ENCODE assay signal across 27 mouse cellular contexts in the genomic region with DNA sequence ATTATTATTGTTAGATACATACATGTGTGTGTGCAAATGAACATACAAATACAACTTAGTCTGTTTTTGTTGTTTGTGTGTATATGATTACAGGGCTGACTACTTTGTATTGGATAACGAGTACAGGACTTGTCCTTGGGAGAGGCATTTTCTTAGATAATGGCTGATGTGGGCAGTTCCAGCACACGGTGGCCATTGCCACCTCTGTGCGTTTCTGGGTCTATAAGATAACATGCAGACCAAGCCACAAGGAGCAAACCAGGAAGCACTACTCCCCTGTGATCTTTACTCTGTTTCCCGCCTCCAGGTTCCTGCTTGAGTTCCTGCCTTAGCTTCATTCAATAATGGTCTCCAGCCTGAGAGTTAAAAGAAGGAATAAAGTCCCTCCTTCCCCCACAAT.
DNase-seq lines count a peak whose midpoint lies in the region; ATAC-seq lines count a peak whose summit lies in the region.
"Had no signal": no experiment of that assay in that cellular context is flagged by ENCODE, and none has a peak within 500 bp of the region (broad histone marks: within the 10 kb centered on the region; RNA-seq: fewer than 3 reads in every experiment).

No protein-coding gene starts in this region.

- 4% methylated on average over 4 of the region's 4 CpGs for WGBS in liver, embryonic 13.5 days (ENCODE audit: insufficient replicate concordance)

- no peaks in the 10 kb centered on the region for H3K27me3 ChIP-seq in liver, embryonic 13.5 days
- H3K27me3 ChIP-seq: embryonic facial prominence, embryonic 13.5 days; heart, embryonic 13.5 days; hindbrain, embryonic 13.5 days; midbrain, embryonic 12.5 days; neural tube, embryonic 12.5 days; Patski had no signal

- ATAC-seq in erythroid progenitor cell, adult 5-6 weeks (replicated peaks; ENCODE audit: low FRiP score, poor library complexity, severe bottlenecking): peak; percentile 99
- ATAC-seq in liver, embryonic 13.5 days (ENCODE audit: low read depth): peak; percentile 97
- ATAC-seq in megakaryocyte-erythroid progenitor cell, adult 5-6 weeks (replicated peaks; ENCODE audit: low FRiP score, low TSS enrichment, poor library complexity, severe bottlenecking): peak; percentile 97
- ATAC-seq: forebrain, embryonic 14.5 days; lung, postnatal 0 days; Patski had no signal

- no peaks in the 10 kb centered on the region for H3K9me3 ChIP-seq in liver, embryonic 13.5 days (replicated peaks)
- H3K9me3 ChIP-seq: embryonic facial prominence, embryonic 13.5 days; heart, embryonic 13.5 days; hindbrain, embryonic 13.5 days; limb, embryonic 10.5 days; midbrain, embryonic 12.5 days; neural tube, embryonic 12.5 days had no signal

- DNase-seq in MEL-GATA-1-ER (ENCODE audit: extremely low read depth, low read depth): peak; percentile 82
- DNase-seq in liver, embryonic 13.5 days: peak; percentile 48
- DNase-seq in ovary, postnatal 14 days (ENCODE audit: low spot score): no peak
- no peak for DNase-seq in thymus, postnatal 14 days
- DNase-seq in cerebellum, postnatal 14 days: no peak
- DNase-seq: cerebellum, adult 11-12 months; cerebellum, postnatal 25 days; embryo, embryonic 11 days; gastrocnemius, adult 2 months; heart, adult 11 months; kidney, adult 11 months; retina, postnatal 1 day; right cerebral cortex, postnatal 25 days; spleen, adult 18-20 months had no signal

- H3K4me2 ChIP-seq in liver, embryonic 13.5 days: peak overlapping the region; percentile 23
- H3K4me2 ChIP-seq: embryonic facial prominence, embryonic 13.5 days; heart, embryonic 13.5 days; hindbrain, embryonic 13.5 days; midbrain, embryonic 12.5 days; neural tube, embryonic 12.5 days had no signal

- peaks cover 21% of the 10 kb centered on the region for H3K4me1 ChIP-seq in liver, embryonic 13.5 days (replicated peaks)
- H3K4me1 ChIP-seq: embryonic facial prominence, embryonic 13.5 days; heart, embryonic 13.5 days; hindbrain, embryonic 13.5 days; limb, embryonic 10.5 days; midbrain, embryonic 12.5 days; neural tube, embryonic 12.5 days had no signal

- H3K4me3 ChIP-seq in liver, embryonic 13.5 days (replicated peaks): no peak overlapping the region
- H3K4me3 ChIP-seq: embryonic facial prominence, embryonic 13.5 days; gastrocnemius, adult 2 months; heart, embryonic 13.5 days; hindbrain, embryonic 13.5 days; limb, embryonic 10.5 days; midbrain, embryonic 12.5 days; neural tube, embryonic 12.5 days had no signal

- H3K9ac ChIP-seq in liver, embryonic 13.5 days: no peak overlapping the region
- H3K9ac ChIP-seq: embryonic facial prominence, embryonic 13.5 days; heart, embryonic 13.5 days; hindbrain, embryonic 13.5 days; midbrain, embryonic 12.5 days; neural tube, embryonic 12.5 days had no signal

- no peaks in the 10 kb centered on the region for H3K36me3 ChIP-seq in liver, embryonic 13.5 days
- H3K36me3 ChIP-seq: embryonic facial prominence, embryonic 13.5 days; heart, embryonic 13.5 days; hindbrain, embryonic 13.5 days; limb, embryonic 10.5 days; midbrain, embryonic 12.5 days; neural tube, embryonic 12.5 days had no signal

- peak overlapping the region; percentile 60 for H3K27ac ChIP-seq in liver, embryonic 13.5 days
- H3K27ac ChIP-seq: embryonic facial prominence, embryonic 13.5 days; gastrocnemius, adult 2 months; heart, embryonic 13.5 days; hindbrain, embryonic 13.5 days; kidney, postnatal 0 days; limb, embryonic 10.5 days; macrophage; midbrain, embryonic 12.5 days; neural tube, embryonic 12.5 days had no signal

Comparison
In these comparisons a context has a peak if more than half of its experiments do, and no peak if none do; other contexts are left out.
1. DNase-seq: peak in MEL-GATA-1-ER (single experiment) and liver, embryonic 13.5 days (single experiment); none in ovary, postnatal 14 days (single experiment), thymus, postnatal 14 days (single experiment) and cerebellum, postnatal 14 days (0 of 2).
2. Peak in every context shown above with its lines, with median percentiles within 50 percentile points of each other: ATAC-seq.